Comparison of ENCODE assay signal across 32 mouse cellular contexts in genomic region chrX:96153362-96153761, GRCm38 (mm10).
"Had no signal": no experiment of that assay in that cellular context is flagged by ENCODE, and none has a peak within 500 bp of the region (broad histone marks: within the 10 kb centered on the region; RNA-seq: fewer than 3 reads in every experiment).

No protein-coding gene starts in this region.

- H3K9me3 ChIP-seq: heart, embryonic 15.5 days; hindbrain, embryonic 10.5 days; hindbrain, embryonic 12.5 days; hindbrain, embryonic 13.5 days; hindbrain, embryonic 15.5 days; intestine, embryonic 15.5 days; kidney, embryonic 15.5 days had no signal

- H3K4me1 ChIP-seq: heart, embryonic 15.5 days; hindbrain, embryonic 10.5 days; hindbrain, embryonic 12.5 days; hindbrain, embryonic 13.5 days; hindbrain, embryonic 15.5 days; intestine, embryonic 15.5 days; kidney, embryonic 15.5 days had no signal

- H3K4me3 ChIP-seq: heart, embryonic 15.5 days; hindbrain, embryonic 10.5 days; hindbrain, embryonic 12.5 days; hindbrain, embryonic 13.5 days; hindbrain, embryonic 15.5 days; intestine, embryonic 15.5 days; kidney, embryonic 15.5 days; layer of hippocampus, adult 2 months; left cerebral cortex, adult 2 months had no signal

- H3K4me2 ChIP-seq: heart, embryonic 15.5 days; hindbrain, embryonic 12.5 days; hindbrain, embryonic 13.5 days; hindbrain, embryonic 14.5 days; hindbrain, embryonic 15.5 days; intestine, embryonic 15.5 days; kidney, embryonic 15.5 days had no signal

- H3K36me3 ChIP-seq: hindbrain, embryonic 12.5 days; hindbrain, embryonic 13.5 days; hindbrain, embryonic 15.5 days; intestine, embryonic 15.5 days had no signal

- ATAC-seq: hindbrain, embryonic 16.5 days; hindbrain, postnatal 0 days; inflammation-experienced regulatory T-cells, adult 6 months; intestine, embryonic 15.5 days; intestine, embryonic 16.5 days; intestine, postnatal 0 days had no signal

- H3K27me3 ChIP-seq: heart, embryonic 15.5 days; hindbrain, embryonic 12.5 days; hindbrain, embryonic 13.5 days; hindbrain, embryonic 15.5 days; intestine, embryonic 15.5 days; kidney, embryonic 15.5 days had no signal

- H3K9ac ChIP-seq: heart, embryonic 15.5 days; hindbrain, embryonic 12.5 days; hindbrain, embryonic 13.5 days; hindbrain, embryonic 14.5 days; hindbrain, embryonic 15.5 days; intestine, embryonic 15.5 days; kidney, embryonic 15.5 days had no signal

- H3K27ac ChIP-seq: heart, embryonic 15.5 days; hindbrain, embryonic 10.5 days; hindbrain, embryonic 12.5 days; hindbrain, embryonic 13.5 days; hindbrain, embryonic 14.5 days; hindbrain, embryonic 15.5 days; hindbrain, postnatal 0 days; intestine, embryonic 15.5 days; kidney, embryonic 15.5 days; kidney, postnatal 0 days; layer of hippocampus, adult 2 months; left cerebral cortex, adult 2 months had no signal

- DNase-seq: heart, postnatal 10 days; heart, postnatal 14 days; heart, postnatal 36 days; heart, postnatal 4 days; kidney, adult 11 months; kidney, adult 18-20 months; kidney, adult 2 months; kidney, adult 8-10 months; kidney, adult 9 months; kidney, postnatal 10 days; kidney, postnatal 14 days; kidney, postnatal 25 days; kidney, postnatal 36 days; kidney, postnatal 4 days; layer of hippocampus, adult 9-11 months; layer of hippocampus, postnatal 36 days had no signal
